Mouse (Mus musculus) CH12.LX (cell line): Measurements from ENCODE around the gene Cd247. TPM values are rescaled to one million over a fixed set of nuclear protein-coding genes. Genes with fewer than 3 reads are reported as not detected.

Experiments
- DNase-seq: peaks from one replicate; pipeline ENCODE4 v3.0.0-alpha.2; 2013; ENCODE audit errors: extremely low read depth
- H3K27ac ChIP-seq: 2 replicates; pipeline ENCODE4 v1.5.1; 2012; ENCODE audit warnings: low read depth, mild to moderate bottlenecking, control low read depth, moderate library complexity; ENCODE audit not compliant: insufficient read depth
- H3K27me3 ChIP-seq: replicated peaks from 2 replicates; pipeline ENCODE3; 2012; ENCODE audit warnings: inconsistent platforms
- H3K36me3 ChIP-seq, 2 experiments: replicated peaks in 1 of 2; 2 replicates each; pipeline versions ENCODE3 to v1.6.1; 2012; ENCODE audit warnings: inconsistent platforms in 1 of 2, low read length in 1 of 2, mild to moderate bottlenecking in 1 of 2, mixed read lengths in 1 of 2, moderate library complexity in 1 of 2; ENCODE audit not compliant: control insufficient read depth in 1 of 2, insufficient read depth in 1 of 2
- H3K4me1 ChIP-seq, 2 experiments: 2 replicates each; pipeline ENCODE4 v1.6.1; 2012; ENCODE audit warnings: inconsistent platforms in 1 of 2, moderate library complexity in 1 of 2; ENCODE audit not compliant: insufficient read depth in 2 of 2, control insufficient read depth in 1 of 2
- H3K4me2 ChIP-seq: 2 replicates; pipeline ENCODE4 v1.6.1; 2012; ENCODE audit warnings: low read depth, mild to moderate bottlenecking, control low read depth; ENCODE audit not compliant: poor library complexity, insufficient read depth, severe bottlenecking
- H3K4me3 ChIP-seq, 3 experiments: fragments of 150-350 bp in 1 of 3; sonication (generic) in 1 of 3; replicated peaks in 1 of 3; 2 replicates each; pipeline versions ENCODE3 to v1.5.1; 2011 to 2012; ENCODE audit warnings: low read depth in 2 of 3, low read length in 2 of 3, mild to moderate bottlenecking in 2 of 3, moderate library complexity in 2 of 3, control low read depth in 1 of 3, improper control_type of control experiment in 1 of 3, inconsistent platforms in 1 of 3, mixed read lengths in 1 of 3; ENCODE audit not compliant: poor library complexity in 1 of 3
- H3K79me2 ChIP-seq: replicated peaks from 2 replicates; pipeline ENCODE4 v1.6.1; 2012; ENCODE audit warnings: mild to moderate bottlenecking, moderate library complexity; ENCODE audit not compliant: control insufficient read depth, poor library complexity, insufficient read depth, severe bottlenecking; ENCODE audit errors: extremely low read depth
- H3K9ac ChIP-seq: 2 replicates; pipeline ENCODE4 v1.6.1; 2012; ENCODE audit warnings: low read depth, mild to moderate bottlenecking, control low read depth, moderate library complexity; ENCODE audit not compliant: insufficient read depth
- H3K9me3 ChIP-seq: replicated peaks from 2 replicates; pipeline ENCODE3; 2012; ENCODE audit warnings: low read length, inconsistent platforms, mixed read lengths
- BHLHE40 ChIP-seq: IDR thresholded peaks from 2 replicates; pipeline ENCODE4 v1.6.1; 2011; ENCODE audit warnings: mild to moderate bottlenecking, low read depth, low read length, improper control_type of control experiment
- CTCF ChIP-seq, 2 experiments: IDR thresholded peaks in 1 of 2; conservative IDR thresholded peaks in 1 of 2; 2 replicates each; pipeline ENCODE4 v1.5.1; 2011 to 2012; ENCODE audit warnings: low read depth in 2 of 2, low read length in 2 of 2, improper control_type of control experiment in 1 of 2, inconsistent platforms in 1 of 2, mild to moderate bottlenecking in 1 of 2, moderate library complexity in 1 of 2
- E2F4 ChIP-seq: IDR thresholded peaks from 2 replicates; pipeline ENCODE4 v1.6.1; 2011; ENCODE audit warnings: low read depth, low read length, improper control_type of control experiment; ENCODE audit not compliant: insufficient replicate concordance
- ELF1 ChIP-seq: IDR thresholded peaks from 2 replicates; pipeline ENCODE4 v1.6.1; 2014; ENCODE audit warnings: low read depth, mild to moderate bottlenecking, inconsistent platforms, low read length, improper control_type of control experiment
- JUN ChIP-seq: IDR thresholded peaks from 2 replicates; pipeline ENCODE4 v1.6.1; 2011; ENCODE audit warnings: low read depth, mild to moderate bottlenecking, low read length, improper control_type of control experiment, moderate library complexity; ENCODE audit not compliant: insufficient read depth
- JUND ChIP-seq: conservative IDR thresholded peaks from 2 replicates; pipeline ENCODE4 v1.6.1; 2011; ENCODE audit warnings: low read depth, low read length, improper control_type of control experiment
- MAFK ChIP-seq: IDR thresholded peaks from 2 replicates; pipeline ENCODE4 v1.6.1; 2011; ENCODE audit warnings: low read length, improper control_type of control experiment; ENCODE audit not compliant: insufficient replicate concordance
- MAZ ChIP-seq: IDR thresholded peaks from 2 replicates; pipeline ENCODE4 v1.6.1; 2012; ENCODE audit warnings: low read depth, mild to moderate bottlenecking, inconsistent platforms, low read length, improper control_type of control experiment, moderate library complexity
- MEF2A ChIP-seq: IDR thresholded peaks from 2 replicates; pipeline ENCODE4 v1.6.1; 2014; ENCODE audit warnings: low read depth, mild to moderate bottlenecking, inconsistent platforms, low read length, improper control_type of control experiment, borderline replicate concordance
- MYC ChIP-seq: IDR thresholded peaks from 2 replicates; pipeline ENCODE4 v1.6.1; 2011; ENCODE audit warnings: low read depth, mild to moderate bottlenecking, improper control_type of control experiment, low read length
- NELFE ChIP-seq: IDR thresholded peaks from 2 replicates; pipeline ENCODE4 v1.6.1; 2011; ENCODE audit warnings: low read depth, low read length, improper control_type of control experiment
- NRF1 ChIP-seq: IDR thresholded peaks from 2 replicates; pipeline ENCODE4 v1.6.1; 2014; ENCODE audit warnings: low read depth, mild to moderate bottlenecking, inconsistent platforms, low read length, improper control_type of control experiment, moderate library complexity
- PAX5 ChIP-seq: IDR thresholded peaks from 2 replicates; pipeline ENCODE4 v1.6.1; 2012; ENCODE audit warnings: low read length, inconsistent platforms, mixed read lengths
- POLR2AphosphoS2 ChIP-seq: IDR thresholded peaks from 2 replicates; pipeline ENCODE4 v1.6.1; 2011; ENCODE audit warnings: low read depth, low read length, improper control_type of control experiment
- RCOR1 ChIP-seq: conservative IDR thresholded peaks from 2 replicates; pipeline ENCODE4 v1.6.1; 2012; ENCODE audit warnings: low read depth, mild to moderate bottlenecking, inconsistent platforms, low read length, improper control_type of control experiment
- SIN3A ChIP-seq: IDR thresholded peaks from 2 replicates; pipeline ENCODE4 v1.6.1; 2012; ENCODE audit warnings: low read length, improper control_type of control experiment, inconsistent platforms
- SMC3 ChIP-seq: IDR thresholded peaks from 2 replicates; pipeline ENCODE4 v1.6.1; 2011; ENCODE audit warnings: low read depth, low read length, improper control_type of control experiment
- TCF12 ChIP-seq: IDR thresholded peaks from 2 replicates; pipeline ENCODE4 v1.6.1; 2014; ENCODE audit warnings: low read depth, mild to moderate bottlenecking, inconsistent platforms, low read length, improper control_type of control experiment
- UBTF ChIP-seq: IDR thresholded peaks from 2 replicates; pipeline ENCODE4 v1.6.1; 2012; ENCODE audit warnings: low read depth, mild to moderate bottlenecking, inconsistent platforms, low read length, improper control_type of control experiment, moderate library complexity
- USF1 ChIP-seq: IDR thresholded peaks from 2 replicates; pipeline ENCODE4 v1.6.1; 2014; ENCODE audit warnings: low read depth, mild to moderate bottlenecking, inconsistent platforms, low read length, improper control_type of control experiment
- USF2 ChIP-seq: conservative IDR thresholded peaks from 2 replicates; pipeline ENCODE4 v1.6.1; 2011; ENCODE audit warnings: low read depth, low read length, improper control_type of control experiment
- ZC3H11A ChIP-seq: IDR thresholded peaks from 2 replicates; pipeline ENCODE4 v1.6.1; 2012; ENCODE audit warnings: low read depth, mild to moderate bottlenecking, inconsistent platforms, low read length, improper control_type of control experiment
- ZKSCAN1 ChIP-seq: IDR thresholded peaks from 2 replicates; pipeline ENCODE4 v1.6.1; 2012; ENCODE audit warnings: low read depth, inconsistent platforms, low read length, improper control_type of control experiment, borderline replicate concordance
- ZMIZ1 ChIP-seq: IDR thresholded peaks from 2 replicates; pipeline ENCODE4 v1.6.1; 2012; ENCODE audit warnings: low read depth, mild to moderate bottlenecking, inconsistent platforms, low read length, improper control_type of control experiment
- dilution Hi-C: fragments of 300-500 bp; cut with MboI; formaldehyde crosslinking; loops from 2 replicates; pipeline ENCODE4 v1.14.3; 2020; ENCODE audit warnings: low sequenced_read_pairs; ENCODE audit not compliant: extremely low pct_unique_long_range_greater_than_20kb, extremely low pct_ligation_motif_present
- in situ Hi-C: fragments of 300-500 bp; cut with MboI; formaldehyde crosslinking; loops from 3 replicates; pipeline ENCODE4 v1.14.3; 2019; ENCODE audit warnings: low sequenced_read_pairs, low pct_ligation_motif_present, low pct_unique_long_range_greater_than_20kb, mixed read lengths
- polyA plus RNA-seq: library from polyadenylated mRNA; unstranded; fragments of >175 nt; gene quantifications from 2 replicates; pipeline ENCODE4 v1.2.1, GENCODE M21; 2012; ENCODE audit warnings: low read depth; ENCODE audit not compliant: insufficient read length
- total RNA-seq, 2 experiments: library from RNA; depleted of rRNA; stranded (reverse); fragments of 300-350 nt in 1 of 2; fragments of >200 nt in 1 of 2; gene quantifications; 2 replicates each; pipeline ENCODE4 v1.2.3; 2012 to 2014

The Cd247 gene
- total and polyA plus RNA-seq, 3 experiments: 1.3 to 2.0 TPM; not detected in 1

DNA sequence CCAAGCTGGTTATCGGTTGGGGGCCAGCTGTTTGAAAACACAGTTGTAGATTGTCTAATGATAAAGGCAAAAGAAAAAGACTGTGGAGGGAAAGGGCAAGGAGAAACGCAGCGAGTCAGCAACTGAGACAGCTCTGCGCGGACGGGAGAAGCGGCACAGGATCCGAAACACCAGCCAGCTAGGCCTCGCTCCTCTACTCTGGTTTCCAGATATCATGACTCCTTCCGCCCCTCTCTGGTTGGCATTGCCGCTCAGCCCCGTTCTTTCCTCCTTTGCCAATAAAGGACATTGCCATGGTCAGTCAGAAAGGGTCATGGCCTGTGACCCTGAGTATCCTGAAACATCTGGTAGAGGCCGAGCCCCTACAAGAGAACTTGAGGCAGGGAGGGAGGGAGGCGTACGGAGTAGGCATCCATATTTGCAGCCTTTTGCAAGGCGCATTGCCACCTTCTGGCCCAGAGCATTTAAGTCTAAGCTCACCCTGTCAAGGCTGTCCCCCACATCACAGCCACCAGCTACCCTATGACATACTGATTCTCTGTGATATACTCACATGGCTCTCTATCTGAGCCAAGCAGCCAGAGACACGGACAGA lies 682 bp downstream of the Cd247 start:
- DNase-seq: no peak
- no peak overlapping the region for H3K9ac ChIP-seq
- H3K4me2 ChIP-seq: no peak overlapping the region
- H3K79me2 ChIP-seq: no peaks in the 10 kb centered on the region
- no peak overlapping the region for H3K4me3 ChIP-seq
- H3K27ac ChIP-seq: no peak overlapping the region
- H3K9me3 ChIP-seq: no peaks in the 10 kb centered on the region
- H3K36me3 ChIP-seq: no peaks in the 10 kb centered on the region
- in situ Hi-C loops (no loop called here), dilution Hi-C loops (no loop called here)
- no peaks in the 10 kb centered on the region for H3K27me3 ChIP-seq
- no peaks in the 10 kb centered on the region for H3K4me1 ChIP-seq
- no peak for TF ChIP-seq MYC
- no peak for TF ChIP-seq MAFK
- TF ChIP-seq MEF2A: no peak
- TF ChIP-seq RCOR1: no peak
- no peak for TF ChIP-seq JUND
- TF ChIP-seq ZC3H11A: no peak
- no peak for TF ChIP-seq SMC3
- TF ChIP-seq ZMIZ1: no peak
- TF ChIP-seq BHLHE40: no peak
- no peak for TF ChIP-seq E2F4
- TF ChIP-seq USF1: no peak
- TF ChIP-seq JUN: no peak

- no peak overlapping the region for H3K9ac ChIP-seq
- H3K4me3 ChIP-seq: no peak overlapping the region
- in situ Hi-C loops: no loop called here
- H3K79me2 ChIP-seq: no peaks in the 10 kb centered on the region
- H3K27ac ChIP-seq: no peak overlapping the region
- H3K4me1 ChIP-seq: no peaks in the 10 kb centered on the region
- H3K9me3 ChIP-seq: no peaks in the 10 kb centered on the region
- no peak overlapping the region for H3K4me2 ChIP-seq
- TF ChIP-seq NRF1 (no peak), ZKSCAN1 (no peak), BHLHE40 (no peak), JUN (no peak), SIN3A (no peak), MAFK (no peak), ZC3H11A (no peak), CTCF (conservative IDR thresholded peaks at IDR 0.05 in 1 of 2, IDR thresholded peaks at IDR 0.05 in 1 of 2; ENCODE audit: low read depth in 2 of 2, low read length in 2 of 2) (no peak), UBTF (no peak), E2F4 (no peak), NELFE (no peak), PAX5 (no peak), SMC3 (no peak), ELF1 (no peak), TCF12 (no peak), USF1 (no peak), MAZ (no peak), USF2 (no peak), POLR2AphosphoS2 (no peak)
- H3K27me3 ChIP-seq: no peaks in the 10 kb centered on the region
- DNase-seq: no peak
- dilution Hi-C loops: no loop called here
- no peaks in the 10 kb centered on the region for H3K36me3 ChIP-seq
These were observed 1.5 kb downstream of the Cd247 start for GRCm38 (mm10) chr1:165789963-165790362.
